Mouse (Mus musculus): ENCODE measurements around the gene Cisd3. TPM values are rescaled to one million over a fixed set of nuclear protein-coding genes. Genes with fewer than 3 reads are reported as not detected.
A peak's percentile ranks its signal among the peaks of the same experiment; 100 is the strongest.
"Not testable (repeated sequence)": the region's sequence is repeated elsewhere in the genome, so short reads cannot be mapped to it uniquely, and the experiment has no call there.

The Cisd3 gene
- polyA plus RNA-seq, 1 experiment from 2014 or later, result 11.6 TPM

GRCm38 (mm10) chr11:97716021-97716420, 30.4 kb downstream of the Cisd3 start:
- H3K27ac ChIP-seq, result no peak overlapping the region
- 87% methylated on average over 8 of the region's 8 CpGs for WGBS
- H3K9ac ChIP-seq, result no peak overlapping the region
- H3K27me3 ChIP-seq, result no peaks in the 10 kb centered on the region
- no peaks in the 10 kb centered on the region for H3K9me3 ChIP-seq
- ATAC-seq (ENCODE audit: insufficient number of reproducible peaks, insufficient read depth, low FRiP score, low TSS enrichment), result no peak
- peaks cover 94% of the 10 kb centered on the region for H3K36me3 ChIP-seq
- H3K4me2 ChIP-seq (replicated peaks), result no peak overlapping the region
- no peaks in the 10 kb centered on the region for H3K4me1 ChIP-seq
- H3K4me3 ChIP-seq, result no peak overlapping the region

GRCm38 (mm10) chr11:97717369-97718280, 32.0 kb downstream of the Cisd3 start:
- H3K4me2 ChIP-seq (replicated peaks), result no peak overlapping the region
- no peaks in the 10 kb centered on the region for H3K4me1 ChIP-seq
- no peak for ATAC-seq (ENCODE audit: insufficient number of reproducible peaks, insufficient read depth, low FRiP score, low TSS enrichment)
- H3K9me3 ChIP-seq, result peaks cover 6% of the 10 kb centered on the region; the same call in 1 of the 2 replicates
- H3K27ac ChIP-seq, result no peak overlapping the region
- H3K27me3 ChIP-seq, result no peaks in the 10 kb centered on the region
- peaks cover 94% of the 10 kb centered on the region for H3K36me3 ChIP-seq
- WGBS, result 85% methylated on average over 26 of the region's 26 CpGs
- H3K9ac ChIP-seq, result no peak overlapping the region
- no peak overlapping the region for H3K4me3 ChIP-seq

- H3K9me3 ChIP-seq, result peaks cover 6% of the 10 kb centered on the region; the same call in 1 of the 2 replicates
- H3K9ac ChIP-seq, result no peak overlapping the region
- no peak overlapping the region for H3K4me3 ChIP-seq
- H3K27me3 ChIP-seq, result no peaks in the 10 kb centered on the region
- H3K4me1 ChIP-seq, result no peaks in the 10 kb centered on the region
- no peak overlapping the region for H3K27ac ChIP-seq
- H3K36me3 ChIP-seq, result peaks cover 94% of the 10 kb centered on the region
- no peak overlapping the region for H3K4me2 ChIP-seq (replicated peaks)
- 77% methylated on average over 15 of the region's 15 CpGs for WGBS
- ATAC-seq (ENCODE audit: insufficient number of reproducible peaks, insufficient read depth, low FRiP score, low TSS enrichment), result no peak
These were observed 32.7 kb downstream of the Cisd3 start for GRCm38 (mm10) chr11:97718281-97718860.

GRCm38 (mm10) chr11:97719041-97719440, 33.4 kb downstream of the Cisd3 start:
- no peak overlapping the region for H3K27ac ChIP-seq
- H3K9ac ChIP-seq, result no peak overlapping the region
- peaks cover 94% of the 10 kb centered on the region for H3K36me3 ChIP-seq
- H3K9me3 ChIP-seq, result peaks cover 6% of the 10 kb centered on the region; the same call in 1 of the 2 replicates
- no peak overlapping the region for H3K4me2 ChIP-seq (replicated peaks)
- H3K4me1 ChIP-seq, result no peaks in the 10 kb centered on the region
- WGBS, result 79% methylated on average over 4 of the region's 4 CpGs
- no peak for ATAC-seq (ENCODE audit: insufficient number of reproducible peaks, insufficient read depth, low FRiP score, low TSS enrichment)
- H3K4me3 ChIP-seq, result no peak overlapping the region
- no peaks in the 10 kb centered on the region for H3K27me3 ChIP-seq

- peaks cover 6% of the 10 kb centered on the region; the same call in 1 of the 2 replicates for H3K9me3 ChIP-seq
- 92% methylated on average over 4 of the region's 4 CpGs for WGBS
- ATAC-seq (ENCODE audit: insufficient number of reproducible peaks, insufficient read depth, low FRiP score, low TSS enrichment), result no peak
- no peak overlapping the region for H3K27ac ChIP-seq
- peaks cover 97% of the 10 kb centered on the region for H3K36me3 ChIP-seq
- no peaks in the 10 kb centered on the region for H3K4me1 ChIP-seq
- no peak overlapping the region for H3K4me2 ChIP-seq (replicated peaks)
- no peaks in the 10 kb centered on the region for H3K27me3 ChIP-seq
- no peak overlapping the region for H3K4me3 ChIP-seq
- H3K9ac ChIP-seq, result no peak overlapping the region
These were observed 35.7 kb downstream of the Cisd3 start for GRCm38 (mm10) chr11:97721338-97721737.

GRCm38 (mm10) chr11:97723709-97724108, 38.1 kb downstream of the Cisd3 start:
- ATAC-seq (ENCODE audit: insufficient number of reproducible peaks, insufficient read depth, low FRiP score, low TSS enrichment), result no peak
- H3K9ac ChIP-seq, result no peak overlapping the region
- no peak overlapping the region for H3K27ac ChIP-seq
- 83% methylated on average over 7 of the region's 7 CpGs for WGBS
- peaks cover 98% of the 10 kb centered on the region for H3K36me3 ChIP-seq
- H3K27me3 ChIP-seq, result no peaks in the 10 kb centered on the region
- H3K4me3 ChIP-seq, result no peak overlapping the region
- peaks cover 6% of the 10 kb centered on the region; the same call in 1 of the 2 replicates for H3K9me3 ChIP-seq
- H3K4me2 ChIP-seq (replicated peaks), result no peak overlapping the region
- H3K4me1 ChIP-seq, result no peaks in the 10 kb centered on the region

- WGBS, result 63% methylated on average over 7 of the region's 7 CpGs
- H3K9ac ChIP-seq, result 0 out of 2 replicates have a peak overlapping the region, but pooled peaks have one; percentile 25
- H3K9me3 ChIP-seq, result no peaks in the 10 kb centered on the region
- no peak for ATAC-seq (ENCODE audit: insufficient number of reproducible peaks, insufficient read depth, low FRiP score, low TSS enrichment)
- peaks cover 78% of the 10 kb centered on the region for H3K36me3 ChIP-seq
- no peak overlapping the region for H3K4me2 ChIP-seq (replicated peaks)
- H3K27ac ChIP-seq, result no peak overlapping the region
- H3K27me3 ChIP-seq, result no peaks in the 10 kb centered on the region
- H3K4me1 ChIP-seq, result peaks cover 6% of the 10 kb centered on the region
- no peak overlapping the region for H3K4me3 ChIP-seq
These were observed 42.7 kb downstream of the Cisd3 start for GRCm38 (mm10) chr11:97728311-97728710.

- Histone ChIP-seq H3K27ac (no peak overlapping the region), H3K9me3 (no peaks in the 10 kb centered on the region), H3K4me3 (no peak overlapping the region), H3K9ac (no peak overlapping the region), H3K36me3 (peaks cover 73% of the 10 kb centered on the region), H3K4me2 (replicated peaks) (no peak overlapping the region), H3K27me3 (no peaks in the 10 kb centered on the region), H3K4me1 (peaks cover 10% of the 10 kb centered on the region)
- 73% methylated on average over 7 of the region's 7 CpGs for WGBS
- ATAC-seq (ENCODE audit: insufficient number of reproducible peaks, insufficient read depth, low FRiP score, low TSS enrichment), result no peak
These were observed 43.1 kb downstream of the Cisd3 start for GRCm38 (mm10) chr11:97728730-97729129.

- peaks cover 25% of the 10 kb centered on the region for H3K4me1 ChIP-seq
- ATAC-seq (ENCODE audit: insufficient number of reproducible peaks, insufficient read depth, low FRiP score, low TSS enrichment), result no peak
- no peaks in the 10 kb centered on the region for H3K27me3 ChIP-seq
- no peak overlapping the region for H3K4me3 ChIP-seq
- H3K9ac ChIP-seq, result no peak overlapping the region
- peaks cover 26% of the 10 kb centered on the region for H3K36me3 ChIP-seq
- H3K4me2 ChIP-seq (replicated peaks), result peak overlapping the region; percentile 26; the same call in 1 of the 2 replicates
- 11% methylated on average over 10 of the region's 10 CpGs for WGBS
- H3K27ac ChIP-seq, result peak overlapping the region; percentile 32; the same call in 1 of the 2 replicates
- no peaks in the 10 kb centered on the region for H3K9me3 ChIP-seq
These were observed 48.1 kb downstream of the Cisd3 start for GRCm38 (mm10) chr11:97733689-97734088.

- ATAC-seq (ENCODE audit: insufficient number of reproducible peaks, insufficient read depth, low FRiP score, low TSS enrichment); H3K9ac ChIP-seq; H3K27ac ChIP-seq; H3K9me3 ChIP-seq; H3K4me2 ChIP-seq (replicated peaks); H3K27me3 ChIP-seq; H3K4me3 ChIP-seq: not testable (repeated sequence)
- Histone ChIP-seq H3K4me1 (peaks cover 25% of the 10 kb centered on the region), H3K36me3 (peaks cover 16% of the 10 kb centered on the region)
- 87% methylated on average over 5 of the region's 5 CpGs for WGBS
These were observed 49.2 kb downstream of the Cisd3 start for GRCm38 (mm10) chr11:97734810-97735209.

- no peak for ATAC-seq (ENCODE audit: insufficient number of reproducible peaks, insufficient read depth, low FRiP score, low TSS enrichment)
- Histone ChIP-seq H3K27me3 (no peaks in the 10 kb centered on the region), H3K4me2 (replicated peaks) (no peak overlapping the region), H3K4me1 (peaks cover 25% of the 10 kb centered on the region), H3K27ac (no peak overlapping the region), H3K36me3 (peaks cover 8% of the 10 kb centered on the region; the same call in 1 of the 2 replicates), H3K4me3 (no peak overlapping the region), H3K9ac (no peak overlapping the region), H3K9me3 (no peaks in the 10 kb centered on the region)
- WGBS, result 90% methylated on average over 5 of the region's 5 CpGs
These were observed 51.0 kb downstream of the Cisd3 start for GRCm38 (mm10) chr11:97736645-97737044.

- 53% methylated on average over 4 of the region's 4 CpGs for WGBS
- H3K27ac ChIP-seq, result 0 out of 2 replicates have a peak overlapping the region, but pooled peaks have one; percentile 17
- peaks cover 32% of the 10 kb centered on the region for H3K4me1 ChIP-seq
These were observed 52.0 kb downstream of the Cisd3 start for GRCm38 (mm10) chr11:97737600-97737999.

More at GRCm38 (mm10) chr11:97737600-97737999, 52.0 kb downstream of the Cisd3 start:
- Histone ChIP-seq H3K4me3 (no peak overlapping the region), H3K36me3 (no peaks in the 10 kb centered on the region), H3K4me2 (replicated peaks) (no peak overlapping the region), H3K9me3 (no peaks in the 10 kb centered on the region), H3K27me3 (no peaks in the 10 kb centered on the region), H3K9ac (no peak overlapping the region)
- ATAC-seq (ENCODE audit: insufficient number of reproducible peaks, insufficient read depth, low FRiP score, low TSS enrichment), result no peak

Measured in embryonic facial prominence, embryonic 12.5 days (tissue).